Mouse (Mus musculus) kidney, adult 2 months (tissue): ENCODE results near the gene 4930519P11Rik.

Experiments used
- CTCF ChIP-seq: fragments of 200-500 bp; conservative IDR thresholded peaks from 2 replicates; pipeline ENCODE4 v1.5.1; 2011; ENCODE audit warnings: low read depth, mild to moderate bottlenecking, control low read depth, low read length, moderate library complexity, mixed read lengths; ENCODE audit not compliant: insufficient read depth, insufficient read length
- POLR2A ChIP-seq: fragments of 200-500 bp; IDR thresholded peaks from one replicate; pipeline ENCODE4 v1.6.1; 2011; ENCODE audit warnings: low read depth, low read length, control low read depth

DNA sequence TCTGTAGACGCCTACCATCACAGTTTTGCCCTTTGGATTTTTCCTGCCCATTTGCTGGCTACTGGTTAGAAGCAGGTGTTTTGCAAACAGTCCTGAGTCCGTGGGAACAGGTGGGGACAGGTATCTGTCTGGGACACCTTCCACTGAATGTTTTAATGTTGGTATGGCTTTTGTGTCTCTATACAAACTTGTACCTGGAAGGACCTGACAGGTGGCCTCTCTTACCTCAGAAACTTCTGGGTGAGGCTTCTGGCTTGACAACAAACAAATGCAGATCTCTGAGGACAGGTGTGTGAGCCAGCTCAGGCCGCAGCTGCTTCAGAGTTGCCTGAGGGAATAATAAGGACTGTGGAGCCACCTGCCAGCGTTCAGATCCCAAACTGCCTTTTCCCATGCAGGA is 25.9 kb upstream of the 4930519P11Rik start:
- TF ChIP-seq POLR2A, result no peak
- TF ChIP-seq CTCF, result no peak
